Mouse (Mus musculus) testis, postnatal 14 days (tissue): ENCODE measurements around the gene Usp5.
"Not testable (repeated sequence)": the region's sequence is repeated elsewhere in the genome, so short reads cannot be mapped to it uniquely, and the experiment has no call there.

ENCODE experiments used
- DNase-seq: peaks from one replicate; pipeline ENCODE4 v3.0.0; 2021; ENCODE audit warnings: low spot score

Gene Usp5

DNA sequence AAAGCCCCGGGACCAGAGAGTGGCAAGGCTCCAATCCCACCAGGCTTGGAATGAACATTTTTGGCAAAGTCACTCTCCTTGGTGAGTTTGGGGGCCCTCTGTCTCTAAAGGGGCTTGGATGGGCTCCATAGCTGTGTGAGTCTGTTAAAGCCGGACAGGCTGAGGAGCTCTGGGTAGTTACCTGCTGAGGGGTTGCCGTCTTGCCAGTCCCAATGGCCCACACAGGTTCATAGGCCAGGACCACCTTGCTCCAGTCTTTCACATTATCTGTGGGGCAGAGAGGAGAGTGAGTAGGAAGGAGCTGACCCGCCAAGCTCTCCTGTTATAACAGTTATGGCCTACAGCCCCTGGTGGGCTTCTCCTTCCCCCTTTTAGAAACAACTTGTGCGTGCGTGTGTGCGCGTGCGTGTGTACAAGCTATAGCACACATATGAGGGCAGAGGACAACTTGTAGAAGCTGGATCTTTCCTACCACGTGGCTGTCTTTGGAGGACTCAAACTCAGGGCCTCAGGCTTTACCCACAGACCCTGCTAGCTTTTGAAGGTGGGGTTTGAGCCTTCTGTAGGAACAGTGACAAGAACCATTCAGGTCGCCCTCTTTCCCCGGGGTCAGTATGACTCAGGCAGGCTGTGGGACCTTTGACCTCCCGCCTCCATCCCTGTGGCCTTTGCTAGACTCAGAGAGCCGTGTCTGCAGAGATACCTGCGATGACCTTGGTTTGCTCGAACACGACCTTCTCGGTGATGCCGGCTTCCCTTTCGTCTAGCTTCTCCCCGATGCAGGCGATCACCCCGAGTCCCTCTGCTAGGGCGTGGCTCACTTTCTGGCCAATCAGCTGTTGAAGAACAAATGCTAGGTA, 17.4 kb downstream of the Usp5 start:
- peak; percentile 14 for DNase-seq

GRCm38 (mm10) chr6:124811403-124811665, 17.9 kb downstream of the Usp5 start:
- DNase-seq = no peak

- not testable (repeated sequence) for DNase-seq
Observed at GRCm38 (mm10) chr6:124810566-124811402, 18.5 kb downstream of the Usp5 start.

DNA sequence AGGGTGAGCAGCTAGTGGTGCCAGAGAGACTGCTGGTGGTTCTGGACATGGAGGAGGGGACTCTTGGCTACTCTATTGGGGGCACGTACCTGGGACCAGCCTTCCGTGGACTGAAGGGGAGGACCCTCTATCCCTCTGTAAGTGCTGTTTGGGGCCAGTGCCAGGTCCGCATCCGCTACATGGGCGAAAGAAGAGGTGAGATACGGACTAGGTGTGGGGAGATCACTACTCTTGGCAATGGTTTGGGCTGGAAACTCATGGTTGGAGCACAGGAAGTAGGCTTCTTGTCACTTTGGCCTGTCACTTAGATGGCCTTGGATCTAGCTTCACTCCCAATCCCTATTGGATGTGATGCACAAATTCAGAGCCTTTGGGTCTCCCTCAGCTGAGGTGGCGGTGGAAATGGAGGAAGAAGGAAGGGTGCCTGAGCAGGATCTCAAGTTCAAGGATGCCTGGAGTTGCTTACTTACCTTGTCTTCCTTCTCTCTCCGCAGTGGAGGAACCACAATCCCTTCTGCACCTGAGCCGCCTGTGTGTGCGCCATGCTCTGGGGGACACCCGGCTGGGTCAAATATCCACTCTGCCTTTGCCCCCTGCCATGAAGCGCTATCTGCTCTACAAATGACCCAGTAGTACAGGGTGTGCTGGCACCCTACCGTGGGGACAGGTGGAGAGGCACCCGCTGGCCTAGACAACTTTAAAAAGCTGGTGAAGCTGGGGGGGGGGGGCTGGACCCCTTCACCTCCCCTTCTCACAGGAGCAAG, 19.3 kb downstream of the Usp5 start:
- DNase-seq = peak; percentile 16

DNA sequence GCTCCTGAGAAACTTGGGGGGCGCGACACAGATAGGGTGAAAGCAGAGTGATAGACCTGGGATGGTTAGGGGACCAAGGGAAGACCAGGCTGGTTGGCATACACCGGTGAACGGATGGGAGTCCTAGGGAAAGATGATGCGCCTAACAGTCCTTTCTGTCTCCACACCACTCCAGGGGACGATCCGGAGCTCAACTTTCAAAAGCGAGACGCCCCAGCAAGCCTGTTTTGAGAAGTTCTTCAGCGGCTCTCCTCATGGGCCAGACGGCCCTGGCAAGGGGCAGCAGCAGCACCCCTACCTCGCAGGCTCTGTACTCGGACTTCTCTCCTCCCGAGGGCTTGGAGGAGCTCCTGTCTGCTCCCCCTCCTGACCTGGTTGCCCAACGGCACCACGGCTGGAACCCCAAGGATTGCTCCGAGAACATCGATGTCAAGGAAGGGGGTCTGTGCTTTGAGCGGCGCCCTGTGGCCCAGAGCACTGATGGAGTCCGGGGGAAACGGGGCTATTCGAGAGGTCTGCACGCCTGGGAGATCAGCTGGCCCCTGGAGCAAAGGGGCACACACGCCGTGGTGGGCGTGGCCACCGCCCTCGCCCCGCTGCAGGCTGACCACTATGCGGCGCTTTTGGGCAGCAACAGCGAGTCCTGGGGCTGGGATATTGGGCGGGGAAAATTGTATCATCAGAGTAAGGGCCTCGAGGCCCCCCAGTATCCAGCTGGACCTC, 20.1 kb downstream of the Usp5 start:
- peak; percentile 62 for DNase-seq

GRCm38 (mm10) chr6:124808358-124809012, 20.8 kb downstream of the Usp5 start, which contains the start of gene Spsb2:
Spsb2 (plus strand) TSS chr6:124808661.
- peak; percentile 68 for DNase-seq

DNA sequence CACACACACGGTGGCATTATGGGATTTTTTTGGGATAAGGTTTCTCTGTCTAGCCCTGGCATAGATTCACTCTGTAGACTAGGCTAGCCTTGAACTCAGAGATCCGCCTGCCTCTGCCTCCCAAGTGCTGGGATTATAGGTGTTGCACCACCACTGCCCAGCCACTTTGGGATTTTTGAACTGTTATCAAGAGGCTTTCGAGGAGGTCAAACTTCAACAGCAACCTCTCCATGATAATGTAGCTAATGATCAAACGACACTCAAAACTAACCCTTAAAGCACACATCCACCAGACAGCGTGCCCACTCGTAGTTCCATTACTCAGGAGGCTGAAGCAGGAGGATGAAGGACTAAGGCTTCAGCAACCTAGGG, 21.3 kb downstream of the Usp5 start:
- no peak for DNase-seq

DNA sequence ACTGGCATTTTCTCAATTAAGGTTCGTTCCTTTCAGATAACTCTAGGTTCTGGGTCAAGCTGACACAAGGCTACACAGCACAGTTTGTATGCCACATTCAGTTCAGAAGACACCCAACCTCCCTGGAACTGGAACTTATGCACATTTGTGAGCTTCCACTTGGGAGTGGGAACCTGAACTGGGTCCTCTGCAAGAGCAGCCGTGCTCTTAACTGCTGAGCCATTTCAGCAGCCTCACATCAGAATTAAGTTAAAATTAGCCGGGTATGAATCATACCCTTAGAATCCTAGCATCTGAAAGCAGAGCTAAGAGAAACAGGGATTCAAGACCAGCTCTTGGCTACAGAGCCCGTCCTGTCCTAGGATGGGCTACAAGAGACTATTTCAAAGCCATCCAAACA, 21.9 kb downstream of the Usp5 start:
- DNase-seq = no peak

- DNase-seq = no peak
Observed at GRCm38 (mm10) chr6:124806446-124807140, 22.7 kb downstream of the Usp5 start.

- DNase-seq = peak; percentile 87
Observed at GRCm38 (mm10) chr6:124805341-124806321, 23.7 kb downstream of the Usp5 start.

- DNase-seq = no peak
Observed at GRCm38 (mm10) chr6:124804341-124804740, 24.9 kb downstream of the Usp5 start.

DNA sequence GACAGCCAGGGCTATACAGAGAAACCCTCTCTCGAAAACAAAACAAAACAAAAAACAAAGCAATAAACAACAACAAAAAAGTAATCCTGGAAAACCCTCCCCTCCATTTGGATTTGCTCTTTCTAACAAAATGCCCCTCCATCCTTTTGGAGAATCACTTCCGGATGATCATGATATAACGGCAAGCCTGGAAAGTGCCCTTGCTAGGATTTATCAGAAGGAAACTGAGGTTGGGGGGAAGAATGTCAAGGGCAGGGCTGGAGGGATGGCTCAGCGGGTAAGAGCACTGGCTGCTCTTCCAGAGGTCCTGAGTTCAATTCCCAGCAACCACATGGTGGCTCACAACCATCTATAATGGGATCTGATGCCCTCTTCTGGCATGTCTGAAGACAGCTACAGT, 25.6 kb downstream of the Usp5 start:
- not testable (repeated sequence) for DNase-seq

- no peak for DNase-seq
Observed at GRCm38 (mm10) chr6:124803061-124803460, 26.2 kb downstream of the Usp5 start.

DNA sequence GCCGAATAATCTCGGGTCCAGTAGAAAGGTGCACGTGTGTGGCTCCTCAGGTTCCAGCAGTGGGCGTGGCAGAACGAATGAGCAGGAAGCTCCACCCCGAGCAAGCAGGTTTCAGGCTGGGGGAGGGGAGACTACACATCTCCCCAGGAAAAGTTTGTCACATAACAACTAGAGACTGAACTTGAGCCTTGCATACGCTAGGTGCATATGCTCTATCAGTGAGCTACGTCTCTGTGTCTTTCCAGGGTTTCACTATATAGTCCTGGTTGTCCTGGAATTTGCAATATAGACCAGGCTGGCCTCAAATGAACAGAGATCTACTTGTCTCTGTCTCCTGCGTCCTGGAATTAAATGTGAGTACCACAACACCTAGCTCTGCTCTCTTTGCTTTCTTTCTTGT, 26.9 kb downstream of the Usp5 start:
- DNase-seq = not testable (repeated sequence)

DNA sequence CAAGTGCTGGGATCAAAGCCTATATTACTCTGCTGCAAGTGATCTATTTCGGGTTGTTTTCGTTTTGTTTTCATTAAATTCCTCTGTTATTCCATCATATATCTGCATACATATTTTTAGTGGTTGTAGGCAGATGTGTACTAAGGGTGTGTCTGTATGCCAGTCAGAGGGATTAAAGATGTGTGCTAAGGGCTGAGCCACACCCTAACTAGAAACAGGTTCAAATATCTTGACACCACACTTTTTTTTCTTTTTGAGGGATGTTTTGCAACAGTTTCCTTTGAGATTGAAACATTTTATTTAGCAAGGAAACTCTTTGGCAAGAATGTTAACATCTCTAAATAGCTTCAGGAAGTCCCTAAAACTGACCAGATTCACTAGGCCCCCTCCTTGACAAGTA, 33.1 kb downstream of the Usp5 start:
- no peak for DNase-seq

DNA sequence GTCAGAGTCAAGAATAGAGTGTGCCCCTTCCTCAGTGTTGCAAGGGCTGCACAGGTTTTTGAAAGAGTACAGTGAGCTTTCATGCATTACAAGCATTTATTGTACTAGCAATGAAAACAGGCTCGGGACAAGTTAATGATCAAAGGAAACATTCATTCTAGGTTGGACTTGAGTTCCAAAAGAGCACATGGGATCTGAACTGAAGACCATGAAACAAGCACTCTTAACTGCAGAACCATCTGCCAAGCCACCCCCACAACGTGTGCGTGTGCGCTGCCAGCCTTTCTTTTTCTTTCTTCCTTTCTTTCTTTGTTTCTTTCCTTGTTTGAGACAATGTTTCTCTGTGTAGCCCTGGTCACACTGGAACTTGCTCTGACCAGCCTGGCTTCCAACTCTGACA, 33.5 kb downstream of the Usp5 start:
- DNase-seq = no peak

- DNase-seq = no peak
Observed at GRCm38 (mm10) chr6:124791911-124792310, 37.4 kb downstream of the Usp5 start.

DNA sequence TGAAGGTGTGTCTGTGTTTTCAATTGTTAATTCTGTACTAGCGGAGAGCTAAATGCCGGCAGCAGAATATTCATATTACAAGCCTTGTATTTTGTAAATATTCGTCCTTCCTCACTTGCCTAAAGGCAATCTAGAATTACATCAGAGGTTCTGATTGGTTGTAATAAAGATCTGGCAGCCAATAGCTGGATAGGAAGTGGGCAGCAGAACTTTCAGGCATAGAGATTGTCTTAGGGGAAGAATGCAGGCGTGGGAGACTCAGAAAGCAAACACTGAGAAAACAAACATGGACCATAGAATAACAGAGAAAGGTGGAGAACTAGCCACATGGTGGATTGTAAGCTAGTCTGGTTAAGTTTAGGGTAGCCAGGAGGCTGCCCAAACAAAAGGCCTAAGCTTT, 39.2 kb downstream of the Usp5 start:
- DNase-seq = no peak

- DNase-seq = no peak
Observed at GRCm38 (mm10) chr6:124789519-124789918, 39.8 kb downstream of the Usp5 start.

GRCm38 (mm10) chr6:124787722-124788121, 41.6 kb downstream of the Usp5 start:
- DNase-seq = no peak
